8 mouse cellular contexts compared by ENCODE assay signal in genomic region chr11:20445061-20445902, GRCm38 (mm10).
DNase-seq lines count a peak whose midpoint lies in the region; ATAC-seq lines count a peak whose summit lies in the region.

No protein-coding gene starts in this region.

- 10% methylated on average over 18 of the region's 18 CpGs for WGBS in heart, embryonic 10.5 days
- 13% methylated on average over 17 of the region's 18 CpGs for WGBS in hindbrain, embryonic 11.5 days
- 12% methylated on average over 17 of the region's 18 CpGs for WGBS in midbrain, embryonic 10.5 days

- DNase-seq in heart, embryonic 10.5 days (ENCODE audit: low spot score) = no peak
- no peak for DNase-seq in heart, postnatal 4 days
- peak; percentile 47 for DNase-seq in MN1 (ENCODE audit: low spot score)
- peak; percentile 35 for DNase-seq in hindbrain, embryonic 11.5 days (ENCODE audit: low spot score)
- peak; percentile 37 for DNase-seq in midbrain, embryonic 10.5 days (ENCODE audit: low spot score)
- no peak for DNase-seq in thymus, postnatal 14 days
- DNase-seq in cerebellum, adult 18-20 months = no peak
- no peak for DNase-seq in kidney, postnatal 36 days

- H3K27me3 ChIP-seq in heart, embryonic 10.5 days (ENCODE audit: insufficient read depth, poor library complexity, severe bottlenecking) = 0 out of 2 replicates have a peak, but pooled peaks cover 3% of the 10 kb centered on the region
- H3K27me3 ChIP-seq in hindbrain, embryonic 11.5 days (ENCODE audit: control insufficient read depth, insufficient read depth, low read length) = no peaks in the 10 kb centered on the region
- H3K27me3 ChIP-seq in midbrain, embryonic 10.5 days (ENCODE audit: low read depth, poor library complexity, severe bottlenecking) = no peaks in the 10 kb centered on the region

- peak; percentile 55 for ATAC-seq in hindbrain, embryonic 11.5 days (ENCODE audit: low FRiP score)

- H3K4me3 ChIP-seq in heart, embryonic 10.5 days = peak overlapping the region; percentile 56
- 0 out of 2 replicates have a peak overlapping the region, but pooled peaks have one; percentile 4 for H3K4me3 ChIP-seq in hindbrain, embryonic 11.5 days (ENCODE audit: low read depth, low read length)
- H3K4me3 ChIP-seq in midbrain, embryonic 10.5 days = peak overlapping the region; percentile 44

- peak overlapping the region; percentile 20; the same call in 1 of the 2 replicates for H3K9ac ChIP-seq in hindbrain, embryonic 11.5 days (ENCODE audit: low read depth, low read length)

- peaks cover 12% of the 10 kb centered on the region for H3K4me1 ChIP-seq in heart, embryonic 10.5 days
- no peaks in the 10 kb centered on the region; the same call in 1 of the 2 replicates for H3K4me1 ChIP-seq in hindbrain, embryonic 11.5 days (replicated peaks; ENCODE audit: control insufficient read depth, insufficient read depth, low read length)
- H3K4me1 ChIP-seq in midbrain, embryonic 10.5 days = peaks cover 38% of the 10 kb centered on the region

- peak overlapping the region; percentile 42; the same call in 1 of the 2 replicates for H3K27ac ChIP-seq in heart, embryonic 10.5 days
- H3K27ac ChIP-seq in hindbrain, embryonic 11.5 days (ENCODE audit: low read depth, low read length) = no peak overlapping the region
- peak overlapping the region; percentile 69 for H3K27ac ChIP-seq in midbrain, embryonic 10.5 days (replicated peaks)

- no peaks in the 10 kb centered on the region for H3K36me3 ChIP-seq in heart, embryonic 10.5 days
- H3K36me3 ChIP-seq in hindbrain, embryonic 11.5 days (ENCODE audit: control insufficient read depth, insufficient read depth, low read length) = no peaks in the 10 kb centered on the region
- H3K36me3 ChIP-seq in midbrain, embryonic 10.5 days = no peaks in the 10 kb centered on the region

- H3K4me2 ChIP-seq in hindbrain, embryonic 11.5 days (replicated peaks; ENCODE audit: low read depth, low read length) = peak overlapping the region; percentile 31

- 0 out of 2 replicates have a peak, but pooled peaks cover 6% of the 10 kb centered on the region for H3K9me3 ChIP-seq in heart, embryonic 10.5 days
- no peaks in the 10 kb centered on the region for H3K9me3 ChIP-seq in hindbrain, embryonic 11.5 days (ENCODE audit: control insufficient read depth, low read length)
- peaks cover 8% of the 10 kb centered on the region; the same call in 1 of the 2 replicates for H3K9me3 ChIP-seq in midbrain, embryonic 10.5 days (replicated peaks)

Comparison
In these comparisons a context has a peak if more than half of its experiments do, and no peak if none do; other contexts are left out.
1. DNase-seq: peak in MN1 (single experiment), hindbrain, embryonic 11.5 days (single experiment) and midbrain, embryonic 10.5 days (single experiment); none in heart, embryonic 10.5 days (single experiment), heart, postnatal 4 days (single experiment), thymus, postnatal 14 days (single experiment), cerebellum, adult 18-20 months (0 of 2) and kidney, postnatal 36 days (0 of 2).
2. H3K4me3 ChIP-seq: peak in every context shown above with its lines; median percentile 56 in heart, embryonic 10.5 days; 44 in midbrain, embryonic 10.5 days; 4 in hindbrain, embryonic 11.5 days.